Mouse (Mus musculus) midbrain, postnatal 0 days (tissue): Measurements from ENCODE around the gene Diaph3. TPM values are rescaled to one million over a fixed set of nuclear protein-coding genes. Genes with fewer than 3 reads are reported as not detected.

Experiments
- ATAC-seq: fragments of 200-750 bp; cut with Nextera tagmentation; 2 replicates; pipeline ENCODE4 v1.8.0; 2017; ENCODE audit warnings: moderate number of reproducible peaks, mild to moderate bottlenecking, moderate TSS enrichment, moderate library complexity; ENCODE audit not compliant: low FRiP score
- DNase-seq: peaks from one replicate; pipeline ENCODE4 v3.0.0-alpha.2; 2015; ENCODE audit warnings: low spot score
- H3K27ac ChIP-seq: fragments of 300-500 bp; sonication (generic); 2 replicates; pipeline ENCODE4 v1.5.1; 2014; ENCODE audit warnings: low read depth, mild to moderate bottlenecking, low read length, mixed read lengths
- H3K27me3 ChIP-seq: fragments of 300-500 bp; sonication (generic); 2 replicates; pipeline ENCODE4 v1.6.1; 2014; ENCODE audit warnings: low read length, control low read depth, mixed read lengths; ENCODE audit not compliant: insufficient read depth
- H3K36me3 ChIP-seq: fragments of 300-500 bp; sonication (generic); 2 replicates; pipeline ENCODE4 v1.6.1; 2014; ENCODE audit warnings: low read length, control low read depth, mixed read lengths; ENCODE audit not compliant: insufficient read depth
- H3K4me1 ChIP-seq: fragments of 300-500 bp; sonication (generic); 2 replicates; pipeline ENCODE4 v1.6.1; 2014; ENCODE audit warnings: mild to moderate bottlenecking, control low read depth, antibody characterized with exemption, low read length, mixed read lengths; ENCODE audit not compliant: insufficient read depth
- H3K4me2 ChIP-seq: fragments of 300-500 bp; sonication (generic); 2 replicates; pipeline ENCODE4 v1.6.1; 2014; ENCODE audit warnings: low read depth, mild to moderate bottlenecking, low read length, mixed read lengths; ENCODE audit not compliant: poor library complexity, severe bottlenecking
- H3K4me3 ChIP-seq: fragments of 300-500 bp; sonication (generic); 2 replicates; pipeline ENCODE4 v1.5.1; 2014; ENCODE audit warnings: low read depth, mild to moderate bottlenecking, low read length, moderate library complexity
- H3K9ac ChIP-seq: fragments of 300-500 bp; sonication (generic); replicated peaks from 2 replicates; pipeline ENCODE4 v1.6.1; 2014; ENCODE audit warnings: mild to moderate bottlenecking, low read length, moderate library complexity, mixed read lengths; ENCODE audit not compliant: poor library complexity, severe bottlenecking
- H3K9me3 ChIP-seq: fragments of 300-500 bp; sonication (generic); 2 replicates; pipeline ENCODE4 v1.6.1; 2016; ENCODE audit warnings: low read length, control low read depth
- CTCF ChIP-seq: IDR thresholded peaks from 2 replicates; pipeline ENCODE4 v1.5.1; 2016; ENCODE audit warnings: antibody characterized with exemption, mild to moderate bottlenecking
- WGBS: fragments of 180-500 bp; shearing (Covaris S2); extraction: QIAGEN DNeasy Blood & Tissue Kit; methylation state at CpG from one replicate; pipeline ENCODE4 v1.1.7; 2014; 5-methylcytosine and 5-hydroxymethylcytosine counted together
- microRNA-seq: library from miRNA; unstranded; fragments of <30 nt; microRNA quantifications from one replicate; pipeline ENCODE4, GENCODE M21; 2016; ENCODE audit warnings: borderline number of aligned reads
- polyA plus RNA-seq: library from polyadenylated mRNA; unstranded; fragments of >200 nt; fragmentation: Nextera tagmentation; extraction: Ambion mirVana; gene quantifications from 2 replicates; pipeline ENCODE4 v1.2.1, GENCODE M21; 2015
- total RNA-seq: library from RNA; depleted of rRNA; stranded (reverse); fragments of >200 nt; gene quantifications from 2 replicates; pipeline ENCODE4 v1.2.3, GENCODE M21; 2014

The Diaph3 gene
- total and polyA plus RNA-seq, 2 experiments from 2014 or later = 1.9 to 2.5 TPM

GRCm38 (mm10) chr14:86640086-86640485, 500.9 kb downstream of the Diaph3 start:
- no peak for DNase-seq
- Histone ChIP-seq H3K9ac (no peak overlapping the region), H3K4me3 (no peak overlapping the region), H3K27me3 (no peaks in the 10 kb centered on the region), H3K4me2 (no peak overlapping the region), H3K27ac (no peak overlapping the region), H3K36me3 (no peaks in the 10 kb centered on the region), H3K9me3 (no peaks in the 10 kb centered on the region), H3K4me1 (no peaks in the 10 kb centered on the region)
- no peak for ATAC-seq
- no peak for TF ChIP-seq CTCF
- WGBS = 55% methylated on average over 5 of the region's 5 CpGs

GRCm38 (mm10) chr14:86635594-86636140, 505.4 kb downstream of the Diaph3 start:
- H3K4me1 ChIP-seq = no peaks in the 10 kb centered on the region
- no peaks in the 10 kb centered on the region for H3K27me3 ChIP-seq
- H3K9me3 ChIP-seq = no peaks in the 10 kb centered on the region
- WGBS = 26% methylated on average over 6 of the region's 6 CpGs
- no peak overlapping the region for H3K9ac ChIP-seq
- H3K4me2 ChIP-seq = no peak overlapping the region
- no peaks in the 10 kb centered on the region for H3K36me3 ChIP-seq
- H3K4me3 ChIP-seq = no peak overlapping the region
- DNase-seq = no peak
- H3K27ac ChIP-seq = no peak overlapping the region
- TF ChIP-seq CTCF = no peak
- no peak for ATAC-seq

GRCm38 (mm10) chr14:86635052-86635451, 506.0 kb downstream of the Diaph3 start:
- no peak overlapping the region for H3K27ac ChIP-seq
- H3K4me2 ChIP-seq = no peak overlapping the region
- H3K4me3 ChIP-seq = no peak overlapping the region
- no peak for TF ChIP-seq CTCF
- ATAC-seq = no peak
- no peaks in the 10 kb centered on the region for H3K36me3 ChIP-seq
- WGBS = 25% methylated on average over 2 of the region's 2 CpGs
- no peak overlapping the region for H3K9ac ChIP-seq
- DNase-seq = no peak
- no peaks in the 10 kb centered on the region for H3K9me3 ChIP-seq
- no peaks in the 10 kb centered on the region for H3K27me3 ChIP-seq
- H3K4me1 ChIP-seq = no peaks in the 10 kb centered on the region

GRCm38 (mm10) chr14:86633799-86634198, 507.2 kb downstream of the Diaph3 start:
- H3K9me3 ChIP-seq = no peaks in the 10 kb centered on the region
- no peak for DNase-seq
- no peak overlapping the region for H3K27ac ChIP-seq
- no peaks in the 10 kb centered on the region for H3K36me3 ChIP-seq
- H3K4me1 ChIP-seq = no peaks in the 10 kb centered on the region
- no peak overlapping the region for H3K4me3 ChIP-seq
- H3K9ac ChIP-seq = no peak overlapping the region
- no peak for TF ChIP-seq CTCF
- ATAC-seq = no peak
- no peak overlapping the region for H3K4me2 ChIP-seq
- H3K27me3 ChIP-seq = no peaks in the 10 kb centered on the region
- WGBS = 47% methylated on average over 5 of the region's 5 CpGs

- no peak for TF ChIP-seq CTCF
- no peak for ATAC-seq
- Histone ChIP-seq H3K4me2 (no peak overlapping the region), H3K4me3 (no peak overlapping the region), H3K4me1 (no peaks in the 10 kb centered on the region), H3K9me3 (no peaks in the 10 kb centered on the region), H3K27ac (no peak overlapping the region), H3K9ac (no peak overlapping the region), H3K36me3 (no peaks in the 10 kb centered on the region), H3K27me3 (no peaks in the 10 kb centered on the region)
- WGBS = 91% methylated on average over 5 of the region's 5 CpGs
- no peak for DNase-seq
Measured at GRCm38 (mm10) chr14:86624816-86625425, 516.1 kb downstream of the Diaph3 start.

- Histone ChIP-seq H3K27ac (no peak overlapping the region), H3K4me3 (no peak overlapping the region), H3K9ac (no peak overlapping the region), H3K27me3 (no peaks in the 10 kb centered on the region), H3K4me1 (no peaks in the 10 kb centered on the region), H3K36me3 (no peaks in the 10 kb centered on the region), H3K9me3 (no peaks in the 10 kb centered on the region), H3K4me2 (no peak overlapping the region)
- DNase-seq (no peak), ATAC-seq (no peak)
- 61% methylated on average over 5 of the region's 5 CpGs for WGBS
- TF ChIP-seq CTCF = no peak
Measured at GRCm38 (mm10) chr14:86619637-86620036, 521.4 kb downstream of the Diaph3 start.

Small RNAs within 50 kb of the gene (microRNA-seq; reads per million reads assigned to microRNA genes)
- gene Gm23438 = not detected
